Mouse (Mus musculus): ENCODE measurements around the gene Tvp23b. TPM values are rescaled to one million over a fixed set of nuclear protein-coding genes. Genes with fewer than 3 reads are reported as not detected.

Gene Tvp23b
- polyA plus RNA-seq, 1 experiment from 2014 or later: 29.1 TPM

GRCm38 (mm10) chr11:62909720-62910306 lies 30.6 kb downstream of the Tvp23b start:
- DNase-seq: no peak

DNA sequence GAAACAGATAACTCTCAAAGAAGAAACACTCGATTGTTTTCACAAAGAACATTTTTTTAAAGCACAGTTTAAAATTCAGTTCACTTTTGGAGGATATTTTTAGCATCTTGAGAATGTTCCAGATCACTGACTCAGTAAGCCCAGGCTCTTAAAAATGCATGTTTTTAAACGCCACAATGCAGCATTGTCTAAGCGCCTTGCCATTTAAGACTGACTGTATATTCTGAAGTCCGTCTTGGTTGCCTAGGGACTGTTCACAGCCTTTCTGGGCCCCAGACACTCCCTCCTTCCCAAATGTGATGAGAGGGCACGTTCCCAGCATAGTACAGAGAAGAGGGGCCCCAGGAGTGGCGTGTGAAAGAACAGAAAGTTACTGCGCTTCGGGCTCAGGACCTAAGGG lies 32.1 kb downstream of the Tvp23b start:
- no peak overlapping the region for H3K4me3 ChIP-seq (ENCODE audit: low read depth, low read length)
- no peak overlapping the region for H3K9ac ChIP-seq (replicated peaks)
- no peaks in the 10 kb centered on the region for H3K27me3 ChIP-seq (ENCODE audit: insufficient read depth, low read length)
- H3K4me2 ChIP-seq (ENCODE audit: low read depth, low read length): no peak overlapping the region
- no peaks in the 10 kb centered on the region for H3K36me3 ChIP-seq (replicated peaks; ENCODE audit: insufficient read depth, low read length)
- H3K4me1 ChIP-seq (ENCODE audit: insufficient read depth): peaks cover 10% of the 10 kb centered on the region
- WGBS (ENCODE audit: insufficient replicate concordance): 67% methylated on average over 8 of the region's 8 CpGs
- DNase-seq (no peak), ATAC-seq (no peak)
- no peak overlapping the region for H3K27ac ChIP-seq (ENCODE audit: low read depth)
- no peak for TF ChIP-seq EP300 (IDR thresholded peaks at IDR 0.05; ENCODE audit: low read depth)
- TF ChIP-seq CTCF (IDR thresholded peaks at IDR 0.05; ENCODE audit: low read depth): no peak
- H3K9me3 ChIP-seq (ENCODE audit: low read length): no peaks in the 10 kb centered on the region

More at GRCm38 (mm10) chr11:62909720-62910306, 30.6 kb downstream of the Tvp23b start:
- no peak overlapping the region for H3K27ac ChIP-seq (ENCODE audit: low read depth)
- H3K4me2 ChIP-seq (ENCODE audit: low read depth, low read length): no peak overlapping the region
- H3K27me3 ChIP-seq (ENCODE audit: insufficient read depth, low read length): no peaks in the 10 kb centered on the region
- H3K4me3 ChIP-seq (ENCODE audit: low read depth, low read length): no peak overlapping the region
- peak; percentile 47 for TF ChIP-seq CTCF (IDR thresholded peaks at IDR 0.05; ENCODE audit: low read depth)
- TF ChIP-seq EP300 (IDR thresholded peaks at IDR 0.05; ENCODE audit: low read depth): no peak
- H3K36me3 ChIP-seq (replicated peaks; ENCODE audit: insufficient read depth, low read length): no peaks in the 10 kb centered on the region
- WGBS (ENCODE audit: insufficient replicate concordance): 60% methylated on average over 3 of the region's 3 CpGs
- H3K9ac ChIP-seq (replicated peaks): no peak overlapping the region
- H3K4me1 ChIP-seq (ENCODE audit: insufficient read depth): no peaks in the 10 kb centered on the region
- H3K9me3 ChIP-seq (ENCODE audit: low read length): no peaks in the 10 kb centered on the region
- ATAC-seq: no peak

GRCm38 (mm10) chr11:62913141-62913540 lies 33.9 kb downstream of the Tvp23b start:
- no peak overlapping the region for H3K9ac ChIP-seq (replicated peaks)
- TF ChIP-seq CTCF (IDR thresholded peaks at IDR 0.05; ENCODE audit: low read depth) (no peak), EP300 (IDR thresholded peaks at IDR 0.05; ENCODE audit: low read depth) (no peak)
- no peaks in the 10 kb centered on the region for H3K9me3 ChIP-seq (ENCODE audit: low read length)
- H3K4me1 ChIP-seq (ENCODE audit: insufficient read depth): peaks cover 15% of the 10 kb centered on the region
- H3K36me3 ChIP-seq (replicated peaks; ENCODE audit: insufficient read depth, low read length): no peaks in the 10 kb centered on the region
- WGBS (ENCODE audit: insufficient replicate concordance): 67% methylated on average over 2 of the region's 2 CpGs
- ATAC-seq: no peak
- DNase-seq: no peak
- H3K4me3 ChIP-seq (ENCODE audit: low read depth, low read length): no peak overlapping the region
- H3K27ac ChIP-seq (ENCODE audit: low read depth): no peak overlapping the region
- H3K4me2 ChIP-seq (ENCODE audit: low read depth, low read length): no peak overlapping the region
- H3K27me3 ChIP-seq (ENCODE audit: insufficient read depth, low read length): no peaks in the 10 kb centered on the region

DNA sequence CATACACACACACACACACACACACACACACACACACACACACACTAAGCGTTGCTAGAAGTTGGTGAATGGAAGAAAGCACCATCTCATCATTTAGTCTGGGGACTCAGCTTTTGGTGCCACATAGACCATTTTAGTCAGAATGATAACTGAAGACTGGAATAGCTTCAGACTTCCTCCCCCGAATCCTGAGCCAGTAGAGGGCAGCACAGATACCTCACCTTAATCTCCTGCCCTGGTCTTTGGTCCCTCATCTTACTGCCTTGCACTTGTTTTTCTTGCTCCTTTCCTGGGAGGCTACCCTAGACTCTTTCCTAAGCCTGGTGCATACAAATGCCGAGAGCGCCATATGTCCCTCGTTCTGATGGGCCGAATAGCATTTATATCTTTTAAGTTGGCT lies 35.3 kb downstream of the Tvp23b start:
- H3K36me3 ChIP-seq (replicated peaks; ENCODE audit: insufficient read depth, low read length): no peaks in the 10 kb centered on the region
- no peaks in the 10 kb centered on the region for H3K9me3 ChIP-seq (ENCODE audit: low read length)
- H3K9ac ChIP-seq (replicated peaks): no peak overlapping the region
- TF ChIP-seq CTCF (IDR thresholded peaks at IDR 0.05; ENCODE audit: low read depth) (peak; percentile 55), EP300 (IDR thresholded peaks at IDR 0.05; ENCODE audit: low read depth) (no peak)
- no peaks in the 10 kb centered on the region for H3K27me3 ChIP-seq (ENCODE audit: insufficient read depth, low read length)
- no peak overlapping the region for H3K4me2 ChIP-seq (ENCODE audit: low read depth, low read length)
- peak; percentile 27 for DNase-seq
- no peak overlapping the region for H3K27ac ChIP-seq (ENCODE audit: low read depth)
- ATAC-seq: no peak
- H3K4me1 ChIP-seq (ENCODE audit: insufficient read depth): peaks cover 15% of the 10 kb centered on the region
- H3K4me3 ChIP-seq (ENCODE audit: low read depth, low read length): no peak overlapping the region
- WGBS (ENCODE audit: insufficient replicate concordance): 57% methylated on average over 6 of the region's 6 CpGs

DNA sequence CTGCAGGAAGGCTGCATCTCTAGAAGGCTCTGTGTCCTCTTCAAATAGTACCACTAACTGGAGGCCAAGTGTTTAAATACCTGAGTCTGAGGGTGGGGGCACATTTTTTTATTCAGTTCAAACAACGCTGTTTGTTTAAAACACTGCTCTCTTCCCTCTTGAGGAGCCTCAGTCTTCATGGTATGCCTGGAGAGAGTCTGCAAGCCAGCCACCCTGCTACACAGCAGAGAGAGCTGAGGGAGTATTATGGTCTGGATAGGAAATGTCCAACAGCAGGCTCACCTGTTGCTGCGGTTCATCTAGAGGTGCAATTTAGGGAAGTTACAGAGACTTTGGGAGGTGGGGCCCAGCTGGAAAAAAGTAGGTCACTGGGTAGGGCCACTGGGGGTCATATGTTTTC lies 36.2 kb downstream of the Tvp23b start:
- Histone ChIP-seq H3K4me3 (ENCODE audit: low read depth, low read length) (no peak overlapping the region), H3K4me2 (ENCODE audit: low read depth, low read length) (no peak overlapping the region), H3K4me1 (ENCODE audit: insufficient read depth) (peaks cover 15% of the 10 kb centered on the region), H3K27me3 (ENCODE audit: insufficient read depth, low read length) (no peaks in the 10 kb centered on the region), H3K36me3 (replicated peaks; ENCODE audit: insufficient read depth, low read length) (no peaks in the 10 kb centered on the region), H3K27ac (ENCODE audit: low read depth) (peak overlapping the region; percentile 67), H3K9me3 (ENCODE audit: low read length) (no peaks in the 10 kb centered on the region), H3K9ac (replicated peaks) (no peak overlapping the region)
- 41% methylated on average over 2 of the region's 2 CpGs for WGBS (ENCODE audit: insufficient replicate concordance)
- TF ChIP-seq EP300 (IDR thresholded peaks at IDR 0.05; ENCODE audit: low read depth) (no peak), CTCF (IDR thresholded peaks at IDR 0.05; ENCODE audit: low read depth) (no peak)
- DNase-seq: peak; percentile 22
- ATAC-seq: no peak; the same call in 1 of the 2 replicates

DNA sequence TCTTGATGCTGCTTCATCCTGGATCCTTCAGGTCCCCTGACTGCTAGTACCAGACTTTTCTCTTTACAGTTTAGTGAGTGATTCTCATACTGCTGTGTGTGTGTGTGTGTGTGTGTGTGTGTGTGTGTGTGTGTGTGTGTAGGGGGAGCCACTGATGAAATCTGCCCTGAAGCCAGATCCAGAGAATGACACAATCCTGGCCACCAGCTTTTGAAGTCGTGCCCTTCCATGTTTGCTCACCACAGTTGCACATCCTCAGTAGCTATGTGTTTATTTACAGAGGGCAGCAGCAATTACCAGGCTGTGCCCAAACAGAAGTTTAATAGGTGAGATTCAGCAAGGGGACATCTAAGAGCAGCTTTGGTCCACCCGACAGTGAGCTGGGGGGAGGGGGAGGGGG lies 37.5 kb downstream of the Tvp23b start:
- no peak overlapping the region for H3K4me3 ChIP-seq (ENCODE audit: low read depth, low read length)
- no peak for TF ChIP-seq CTCF (IDR thresholded peaks at IDR 0.05; ENCODE audit: low read depth)
- TF ChIP-seq EP300 (IDR thresholded peaks at IDR 0.05; ENCODE audit: low read depth): no peak; the same call in 1 of the 2 replicates
- H3K4me2 ChIP-seq (ENCODE audit: low read depth, low read length): no peak overlapping the region
- peak overlapping the region; percentile 69 for H3K27ac ChIP-seq (ENCODE audit: low read depth)
- WGBS (ENCODE audit: insufficient replicate concordance): 17% methylated on average over 2 of the region's 2 CpGs
- H3K9ac ChIP-seq (replicated peaks): no peak overlapping the region
- H3K9me3 ChIP-seq (ENCODE audit: low read length): no peaks in the 10 kb centered on the region
- DNase-seq: peak; percentile 54
- no peaks in the 10 kb centered on the region for H3K36me3 ChIP-seq (replicated peaks; ENCODE audit: insufficient read depth, low read length)
- peaks cover 15% of the 10 kb centered on the region for H3K4me1 ChIP-seq (ENCODE audit: insufficient read depth)
- ATAC-seq: peak; percentile 89
- H3K27me3 ChIP-seq (ENCODE audit: insufficient read depth, low read length): no peaks in the 10 kb centered on the region

Measured in liver, postnatal 0 days (tissue).